8 mouse cellular contexts compared by ENCODE assay signal in genomic region chr17:25015655-25016291, GRCm38 (mm10). TPM values are rescaled to one million over a fixed set of nuclear protein-coding genes. Genes with fewer than 3 reads are reported as not detected.
A peak's percentile ranks its signal among the peaks of the same experiment; 100 is the strongest.
DNase-seq lines count a peak whose midpoint lies in the region; ATAC-seq and TF ChIP-seq lines count a peak whose summit lies in the region.

Gene Cramp1l, minus strand, starts transcription at chr17:25015788.
Gene Ift140, plus strand, starts transcription at chr17:25016085.

- H3K27me3 ChIP-seq in hindbrain, embryonic 10.5 days (ENCODE audit: insufficient read depth, poor library complexity, severe bottlenecking), result no peaks in the 10 kb centered on the region
- no peaks in the 10 kb centered on the region for H3K27me3 ChIP-seq in lung, postnatal 0 days (replicated peaks; ENCODE audit: insufficient read depth, low read length)

- H3K27ac ChIP-seq in hindbrain, embryonic 10.5 days, result peak within 1 kb of the TSS; percentile 98
- peak within 1 kb of the TSS; percentile 95 for H3K27ac ChIP-seq in lung, postnatal 0 days (ENCODE audit: low read length)

- peaks cover 21% of the 10 kb centered on the region for H3K4me1 ChIP-seq in hindbrain, embryonic 10.5 days (replicated peaks)
- peaks cover 5% of the 10 kb centered on the region; the same call in 1 of the 2 replicates for H3K4me1 ChIP-seq in lung, postnatal 0 days (ENCODE audit: insufficient read depth, low read depth, low read length)

- ATAC-seq in frontal cortex, adult (ENCODE audit: low TSS enrichment), result peak; percentile 95
- ATAC-seq in lung, postnatal 0 days, result peak; percentile 97

- H3K4me3 ChIP-seq in hindbrain, embryonic 10.5 days, result peak within 1 kb of the TSS; percentile 90
- H3K4me3 ChIP-seq in lung, postnatal 0 days (ENCODE audit: low read depth, low read length), result peak within 1 kb of the TSS; percentile 96

- H3K4me2 ChIP-seq in lung, postnatal 0 days (replicated peaks; ENCODE audit: low read depth, low read length), result peak within 1 kb of the TSS; percentile 95

- peak; percentile 99 for DNase-seq in MN1 (ENCODE audit: low spot score)
- DNase-seq in cerebellum, adult 9-10 months, result peak; percentile 99
- peak; percentile 99 for DNase-seq in hindbrain, embryonic 10.5 days (ENCODE audit: low spot score)
- DNase-seq in layer of hippocampus, adult 9-11 months, result peak; percentile 100
- DNase-seq in lung, postnatal 0 days (ENCODE audit: low spot score), result peak; percentile 99
- DNase-seq in ovary, postnatal 14 days (ENCODE audit: low spot score), result peak; percentile 96
- peak; percentile 98 for DNase-seq in thymus, postnatal 14 days

- peak within 1 kb of the TSS; percentile 85 for H3K9ac ChIP-seq in lung, postnatal 0 days (replicated peaks; ENCODE audit: low read depth)

- TF ChIP-seq EP300 in lung, postnatal 0 days (IDR thresholded peaks at IDR 0.05), result peak; percentile 23; the same call in 1 of the 2 replicates

- no peak for TF ChIP-seq CTCF in lung, postnatal 0 days (IDR thresholded peaks at IDR 0.05)

- peaks cover 43% of the 10 kb centered on the region for H3K36me3 ChIP-seq in hindbrain, embryonic 10.5 days
- no peaks in the 10 kb centered on the region for H3K36me3 ChIP-seq in lung, postnatal 0 days (ENCODE audit: insufficient read depth, low read length)

- no peaks in the 10 kb centered on the region for H3K9me3 ChIP-seq in hindbrain, embryonic 10.5 days
- no peaks in the 10 kb centered on the region for H3K9me3 ChIP-seq in lung, postnatal 0 days (ENCODE audit: low read length)

- WGBS in hindbrain, embryonic 10.5 days, result under 1% methylated on average over 62 of the region's 62 CpGs
- under 1% methylated on average over 48 of the region's 62 CpGs for WGBS in lung, postnatal 0 days

RNA-seq across cellular contexts. Expression of gene Cramp1l, which starts in this region (rescaled TPM):
- polyA plus RNA-seq in hindbrain, embryonic 10.5 days (2016; fragmentation: Nextera tagmentation; extraction: Ambion mirVana), result 7.9 and 9.1 TPM in 2 replicates
- polyA plus RNA-seq in lung, postnatal 0 days (2015; fragmentation: Nextera tagmentation; extraction: Ambion mirVana), result 3.3 TPM in 2 replicates

RNA-seq across cellular contexts. Expression of gene Ift140, which starts in this region (rescaled TPM):
- 25.1 and 31.7 TPM in 2 replicates for polyA plus RNA-seq in hindbrain, embryonic 10.5 days (2016; fragmentation: Nextera tagmentation; extraction: Ambion mirVana)
- polyA plus RNA-seq in lung, postnatal 0 days (2015; fragmentation: Nextera tagmentation; extraction: Ambion mirVana), result 6.8 and 7.9 TPM in 2 replicates

Comparison
In these comparisons a context has a peak if more than half of its experiments do, and no peak if none do; other contexts are left out.
1. Peak in every context shown above with its lines: DNase-seq, ATAC-seq, H3K4me3 ChIP-seq and H3K27ac ChIP-seq.